Mouse (Mus musculus) kidney, postnatal 4 days (tissue): Measurements from ENCODE around the gene Cpa2.
A peak's percentile ranks its signal among the peaks of the same experiment; 100 is the strongest.

Experiments
- DNase-seq, 2 experiments: peaks; one replicate each; pipeline ENCODE4 v3.0.0; 2021; ENCODE audit warnings: mixed read lengths in 2 of 2

Gene Cpa2

GRCm38 (mm10) chr6:30579961-30580840 lies 38.8 kb downstream of the Cpa2 start:
- DNase-seq = peak in 1 of 2 experiments; percentile 9

- no peak for DNase-seq
Measured at GRCm38 (mm10) chr6:30580841-30581176, 39.4 kb downstream of the Cpa2 start.

GRCm38 (mm10) chr6:30586886-30587442 lies 45.6 kb downstream of the Cpa2 start:
- DNase-seq = no peak

GRCm38 (mm10) chr6:30589819-30590218 lies 48.4 kb downstream of the Cpa2 start:
- peak in 1 of 2 experiments; percentile 27 for DNase-seq

GRCm38 (mm10) chr6:30591851-30592404 lies 50.5 kb downstream of the Cpa2 start:
- DNase-seq = no peak

GRCm38 (mm10) chr6:30592417-30592974 lies 51.1 kb downstream of the Cpa2 start:
- DNase-seq = no peak

- DNase-seq = no peak
Measured at GRCm38 (mm10) chr6:30594364-30594763, 53.0 kb downstream of the Cpa2 start.

- no peak for DNase-seq
Measured at GRCm38 (mm10) chr6:30596230-30596898, 55.0 kb downstream of the Cpa2 start.

GRCm38 (mm10) chr6:30600033-30600432 lies 58.7 kb downstream of the Cpa2 start:
- peak in 1 of 2 experiments; percentile 22 for DNase-seq

- DNase-seq = no peak
Measured at GRCm38 (mm10) chr6:30600995-30601394, 59.6 kb downstream of the Cpa2 start.

- DNase-seq = no peak
Measured at GRCm38 (mm10) chr6:30604342-30604867, 63.0 kb downstream of the Cpa2 start.

GRCm38 (mm10) chr6:30605111-30605510 lies 63.7 kb downstream of the Cpa2 start:
- no peak for DNase-seq

- no peak for DNase-seq
Measured at GRCm38 (mm10) chr6:30605672-30606071, 64.3 kb downstream of the Cpa2 start.

GRCm38 (mm10) chr6:30610710-30611109 lies 69.3 kb downstream of the Cpa2 start, which contains the start of gene Cpa5:
TSS of gene Cpa5 (plus strand) at chr6:30611010.
- DNase-seq = no peak

GRCm38 (mm10) chr6:30611212-30611611 lies 69.8 kb downstream of the Cpa2 start:
- DNase-seq = no peak
